Mouse (Mus musculus) activated CD4-positive, CD25-positive, alpha-beta regulatory T cell, adult 4 months (primary cell): Measurements from ENCODE around the gene Gm12695. TPM values are rescaled to one million over a fixed set of nuclear protein-coding genes. Genes with fewer than 3 reads are reported as not detected.

ENCODE experiments used
- ATAC-seq: one replicate; pipeline ENCODE4 v1.8.0; 2017
- polyA plus RNA-seq, 2 experiments: library from polyadenylated mRNA; unstranded; fragments of 100-300 nt; shearing (Covaris generic); gene quantifications; one replicate each; pipeline ENCODE4 v1.2.1; 2017

The Gm12695 gene
- polyA plus RNA-seq, 2 experiments from 2014 or later, result not detected

DNA sequence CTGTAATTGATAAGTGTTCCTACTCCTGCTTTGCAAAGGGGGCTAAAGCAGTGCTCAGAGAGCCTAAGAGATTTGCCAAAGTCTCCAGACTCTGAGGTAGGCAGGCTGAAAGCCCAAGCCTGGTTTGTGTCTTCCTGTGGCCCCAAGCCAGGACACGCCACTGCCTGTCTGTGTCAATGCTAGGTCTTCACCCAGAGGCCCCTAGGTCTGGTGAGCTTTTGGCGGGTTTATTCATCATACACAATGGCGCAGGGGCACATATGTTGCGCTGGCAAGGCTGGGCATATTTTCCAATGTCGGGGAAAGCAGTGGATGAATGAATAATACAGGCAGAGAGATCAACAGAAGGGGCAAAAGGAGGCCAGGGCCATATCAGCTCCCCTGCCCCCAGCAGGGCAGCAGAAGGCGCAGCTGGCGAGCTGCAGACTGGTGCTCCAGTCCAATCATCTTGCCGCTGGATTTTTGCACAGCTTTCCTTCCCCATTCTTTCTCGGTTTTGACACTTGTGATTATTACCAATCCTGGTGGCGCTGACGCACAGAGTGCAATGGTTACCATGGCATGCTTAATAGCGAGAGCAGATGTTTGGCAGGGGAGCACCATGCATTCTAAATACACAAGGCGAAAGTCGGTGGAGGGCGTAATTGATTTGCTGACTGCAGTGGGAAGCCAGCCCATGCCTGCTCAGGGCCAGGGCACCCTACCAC lies 87.3 kb downstream of the Gm12695 start:
- ATAC-seq, result no peak

DNA sequence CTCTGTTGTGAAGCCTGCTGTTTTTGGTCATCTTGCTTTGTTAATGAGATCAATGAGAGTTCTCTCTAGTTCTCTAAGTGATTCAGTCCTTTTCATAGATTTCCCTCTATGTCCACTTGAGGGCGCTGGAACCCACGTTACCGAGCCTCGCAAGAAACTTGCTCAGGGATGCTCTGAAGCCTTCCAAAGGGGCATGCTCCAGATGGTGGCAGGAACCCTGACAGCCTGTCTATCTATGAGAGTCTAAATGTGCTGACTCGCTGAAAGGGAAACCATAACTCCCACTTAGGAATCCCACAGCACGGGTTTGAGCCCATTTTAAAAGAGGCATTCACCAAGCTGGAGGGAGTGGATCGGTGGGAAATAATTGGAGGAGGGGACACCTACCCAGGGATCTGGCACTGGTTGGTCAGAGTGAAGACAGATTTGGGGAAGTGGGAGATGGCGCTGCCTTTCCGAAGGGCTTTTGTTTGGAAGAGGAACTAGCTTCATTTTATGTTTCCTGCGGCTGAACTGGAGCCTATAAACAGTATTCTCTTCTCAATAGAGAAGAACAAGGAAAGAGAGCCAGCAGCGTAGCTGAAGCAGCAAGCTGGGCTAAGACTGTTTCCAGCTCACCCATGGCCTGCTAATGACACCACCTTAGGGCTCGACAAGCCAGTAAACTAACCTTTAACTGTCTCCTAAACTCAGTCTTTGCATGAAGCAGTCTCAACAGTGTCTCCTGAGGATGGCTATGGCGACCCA lies 88.2 kb downstream of the Gm12695 start:
- no peak for ATAC-seq

DNA sequence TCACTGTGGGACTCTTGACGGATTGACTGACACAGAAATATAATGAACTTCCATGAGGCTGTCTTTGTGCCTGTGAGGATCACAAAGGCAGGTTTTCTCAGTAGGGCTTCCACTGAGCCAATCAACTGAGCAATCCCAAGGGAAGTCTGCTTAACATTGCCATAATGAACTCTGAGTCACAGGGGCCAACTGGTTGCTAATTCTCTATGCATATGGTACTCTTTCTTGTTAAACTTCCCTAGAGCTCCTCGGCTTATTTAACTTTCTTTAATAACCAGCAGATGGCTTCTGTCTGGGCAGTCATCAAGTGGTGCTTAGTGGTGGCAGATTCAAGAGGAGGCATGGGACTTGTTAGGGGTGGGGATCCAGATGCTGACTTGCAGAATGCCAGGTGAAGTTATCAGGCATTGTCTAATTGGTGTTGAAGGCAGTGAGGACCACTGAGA lies 97.6 kb downstream of the Gm12695 start:
- ATAC-seq, result no peak

DNA sequence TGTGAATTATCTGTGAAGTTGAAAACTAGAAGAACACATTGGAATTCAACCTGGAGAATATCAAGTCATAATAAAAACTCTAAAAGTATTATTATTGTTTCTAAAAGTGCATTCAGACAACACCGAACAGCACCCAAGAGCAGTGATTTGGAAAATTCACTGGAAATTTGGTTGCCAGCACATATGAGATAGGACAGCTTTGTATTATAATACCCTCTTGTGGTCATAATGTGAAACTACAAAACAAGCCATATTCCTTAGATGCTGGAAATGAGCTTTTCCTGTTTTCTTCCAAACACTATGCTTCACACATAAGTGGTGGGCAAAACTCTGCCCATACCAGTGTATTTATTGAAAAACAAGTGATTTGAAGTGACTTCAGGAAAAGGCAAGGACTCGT lies 101.5 kb downstream of the Gm12695 start:
- ATAC-seq, result no peak

DNA sequence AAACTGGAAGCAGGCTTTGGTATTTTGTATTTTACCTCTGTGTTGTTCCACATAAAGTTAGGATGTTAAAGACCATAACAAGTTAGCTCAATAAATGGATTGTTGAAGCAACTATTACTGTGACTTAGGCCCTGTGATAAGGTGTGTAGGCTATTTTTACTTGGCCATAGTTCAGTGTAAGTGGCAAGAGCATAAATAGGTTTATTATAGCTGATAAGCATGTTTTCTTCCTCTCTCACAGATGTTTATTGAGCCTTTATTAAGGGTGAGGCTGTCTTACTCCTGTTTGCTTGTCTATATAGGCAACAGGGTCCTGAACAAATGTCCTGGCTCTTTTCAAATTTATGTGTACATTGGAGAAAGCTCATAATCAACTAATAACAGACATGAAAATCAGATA lies 104.0 kb downstream of the Gm12695 start:
- no peak for ATAC-seq

DNA sequence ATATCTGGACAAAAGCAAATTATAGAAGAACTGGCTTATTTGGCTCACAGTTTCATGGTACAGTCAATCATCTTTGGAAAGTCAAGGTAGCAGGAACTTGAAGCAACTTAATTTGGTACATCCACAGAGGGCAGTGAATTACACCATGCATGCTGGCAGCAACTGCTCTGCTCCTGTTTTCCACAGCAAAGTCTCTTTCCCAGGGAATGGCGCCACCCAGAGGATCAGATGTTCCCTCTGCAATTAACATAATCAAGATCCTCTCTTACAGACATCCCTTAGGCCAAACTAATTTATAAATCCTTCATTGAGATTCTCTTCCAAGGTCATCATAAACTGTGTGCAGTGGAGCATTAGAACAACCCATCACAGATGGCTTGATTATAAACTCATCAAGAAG lies 104.8 kb downstream of the Gm12695 start:
- ATAC-seq, result no peak

Other genes with a start within 250 kb of the Gm12695 start
- gene Cyp2j6, start 231.5 kb downstream of the Gm12695 start, polyA plus RNA-seq, result not detected
- under 1 TPM in 1 of 2 experiments, not detected in 1; 0.25 TPM for gene Cyp2j9, start 193.6 kb downstream of the Gm12695 start, polyA plus RNA-seq
- not detected for gene Cyp2j5, start 121.0 kb downstream of the Gm12695 start, polyA plus RNA-seq